Mouse (Mus musculus): ENCODE results near the gene Rassf7.
"Not testable (repeated sequence)": the region's sequence is repeated elsewhere in the genome, so short reads cannot be mapped to it uniquely, and the experiment has no call there.

Gene Rassf7

DNA sequence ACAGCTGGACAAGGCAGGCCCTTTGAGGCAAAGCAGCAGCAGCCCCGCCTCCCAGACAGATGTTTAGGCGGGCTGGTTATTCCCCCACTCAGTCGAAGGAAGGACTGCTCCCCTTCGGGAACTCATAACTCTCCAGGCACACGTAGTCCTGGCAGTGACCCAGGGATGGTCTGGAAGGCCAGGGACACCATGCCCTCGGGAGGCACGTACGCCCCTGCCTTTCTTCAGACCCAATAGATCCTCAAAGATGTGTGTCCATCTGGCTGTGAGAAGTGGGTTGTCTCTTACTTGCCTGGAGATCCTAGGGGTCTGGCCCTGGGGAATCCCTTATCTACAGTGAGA is 6.4 kb downstream of the Rassf7 start:
- DNase-seq (ENCODE audit: low read depth, low spot score) = no peak

DNA sequence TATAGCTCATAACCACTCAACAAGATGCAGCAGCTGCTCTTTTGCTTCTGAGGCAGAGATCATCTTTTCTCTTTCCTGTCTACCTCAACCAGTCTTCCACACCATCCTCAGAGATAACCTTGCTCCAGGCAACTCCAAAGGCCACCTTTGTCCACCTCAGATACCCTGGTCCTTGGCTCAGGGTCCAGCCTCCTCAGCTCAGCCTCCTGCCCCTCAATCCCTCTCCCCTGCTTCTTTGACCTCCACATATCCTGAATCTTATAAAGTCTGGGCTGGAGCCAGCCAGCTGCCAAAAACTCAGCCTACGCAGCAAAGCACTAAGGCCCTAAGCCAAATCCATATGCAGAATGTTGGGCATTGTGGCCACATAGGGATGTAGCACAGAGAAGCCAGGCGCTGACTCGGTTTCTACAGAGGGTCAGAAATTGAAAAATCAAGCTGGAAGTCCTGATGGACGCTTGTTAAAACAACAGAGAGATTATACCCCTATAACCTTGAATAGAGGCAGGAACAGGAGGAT is 7.1 kb downstream of the Rassf7 start:
- no peak for DNase-seq (ENCODE audit: low read depth, low spot score)

GRCm38 (mm10) chr7:141226535-141226934 is 10.9 kb downstream of the Rassf7 start:
- DNase-seq (ENCODE audit: low read depth, low spot score) = no peak

- DNase-seq (ENCODE audit: low read depth, low spot score) = no peak
Observed at GRCm38 (mm10) chr7:141227796-141228195, 12.1 kb downstream of the Rassf7 start.

- DNase-seq (ENCODE audit: low read depth, low spot score) = peak; percentile 89
Observed at GRCm38 (mm10) chr7:141228279-141229067, 12.8 kb downstream of the Rassf7 start, which contains the start of gene Phrf1. Phrf1 (plus strand) TSS chr7:141228784.

- no peak for DNase-seq (ENCODE audit: low read depth, low spot score)
Observed at GRCm38 (mm10) chr7:141229702-141230101, 14.0 kb downstream of the Rassf7 start.

- no peak for DNase-seq (ENCODE audit: low read depth, low spot score)
Observed at GRCm38 (mm10) chr7:141230570-141230969, 14.9 kb downstream of the Rassf7 start.

GRCm38 (mm10) chr7:141231111-141231510 is 15.5 kb downstream of the Rassf7 start:
- DNase-seq (ENCODE audit: low read depth, low spot score) = no peak

DNA sequence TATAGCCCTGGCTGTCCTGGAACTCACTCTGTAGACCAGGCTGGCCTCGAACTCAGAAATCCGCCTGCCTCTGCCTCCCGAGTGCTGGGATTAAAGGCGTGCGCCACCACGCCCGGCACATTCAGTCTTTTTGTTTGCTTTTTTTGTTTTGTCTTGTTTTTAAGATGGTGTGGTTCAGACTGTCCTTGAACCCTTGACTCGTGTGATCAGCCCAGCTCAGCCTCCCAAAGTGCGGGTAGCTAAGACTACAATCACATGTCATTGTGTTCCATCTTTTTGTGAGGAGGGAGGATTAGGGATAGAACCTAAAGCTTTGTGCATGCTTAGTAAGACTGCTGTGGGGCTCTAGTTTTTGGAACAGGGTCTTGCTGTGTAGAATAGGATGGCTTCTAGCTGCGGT is 15.9 kb downstream of the Rassf7 start:
- DNase-seq (ENCODE audit: low read depth, low spot score) = no peak

DNA sequence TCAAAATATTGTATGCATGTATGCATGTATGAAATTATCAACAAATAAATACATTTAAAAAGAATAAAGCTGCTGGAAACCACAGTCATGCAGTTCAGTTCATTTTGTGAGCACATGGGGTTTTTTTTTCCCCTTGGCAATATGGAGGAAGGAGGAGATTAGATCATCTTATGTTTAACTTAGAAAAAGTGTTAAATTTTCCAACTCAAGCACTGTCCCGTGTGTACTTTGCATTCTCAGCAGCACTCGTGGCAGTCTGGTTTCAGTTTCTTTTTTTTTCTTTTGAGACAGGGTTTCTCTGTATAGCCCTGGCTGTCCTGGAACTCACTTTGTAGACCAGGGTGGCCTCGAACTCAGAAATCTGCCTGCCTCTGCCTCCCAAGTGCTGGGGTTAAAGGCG is 34.8 kb downstream of the Rassf7 start:
- not testable (repeated sequence) for DNase-seq (ENCODE audit: low read depth, low spot score)

- DNase-seq (ENCODE audit: low read depth, low spot score) = no peak
Observed at GRCm38 (mm10) chr7:141256159-141256558, 40.5 kb downstream of the Rassf7 start.

DNA sequence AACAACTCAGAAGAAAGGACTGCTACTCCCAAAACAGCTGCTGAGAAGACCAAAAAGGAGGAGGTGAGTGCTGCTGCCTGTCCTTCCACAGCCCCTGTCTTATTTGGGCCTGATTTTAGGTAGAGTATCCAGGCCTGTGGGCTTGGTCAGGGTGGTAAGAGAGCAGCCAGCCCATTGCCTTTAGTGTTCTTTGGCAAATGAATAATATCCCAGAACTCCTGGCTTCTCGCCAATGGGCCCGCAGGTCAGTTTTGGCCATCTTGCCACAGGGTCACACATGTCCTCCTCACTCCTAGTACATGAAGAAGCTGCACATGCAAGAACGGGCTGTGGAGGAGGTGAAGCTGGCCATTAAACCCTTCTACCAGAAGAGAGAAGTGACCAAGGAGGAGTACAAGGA is 45.8 kb downstream of the Rassf7 start:
- no peak for DNase-seq (ENCODE audit: low read depth, low spot score)

DNA sequence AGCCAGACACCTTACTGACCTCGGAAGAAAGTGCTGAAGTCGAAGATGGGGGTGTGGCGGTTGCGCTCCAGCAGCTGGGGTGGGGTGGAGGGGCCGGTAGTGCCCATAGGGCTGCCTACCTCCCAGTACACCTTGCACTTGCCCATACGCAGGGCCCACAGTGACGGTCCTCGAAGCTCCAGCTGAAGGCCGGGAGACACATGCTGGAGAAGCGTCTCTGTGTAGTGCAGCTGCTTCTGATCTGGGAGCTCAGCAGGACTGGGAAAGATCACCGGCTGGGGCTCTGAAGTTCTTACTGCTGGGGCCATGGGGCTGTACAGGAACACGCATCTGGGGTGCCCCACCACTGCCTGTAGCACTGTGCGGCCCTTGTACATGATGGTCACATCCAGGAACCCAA is 48.0 kb downstream of the Rassf7 start:
- DNase-seq (ENCODE audit: low read depth, low spot score) = no peak

GRCm38 (mm10) chr7:141264041-141264700 is 48.5 kb downstream of the Rassf7 start:
- DNase-seq (ENCODE audit: low read depth, low spot score) = no peak

DNA sequence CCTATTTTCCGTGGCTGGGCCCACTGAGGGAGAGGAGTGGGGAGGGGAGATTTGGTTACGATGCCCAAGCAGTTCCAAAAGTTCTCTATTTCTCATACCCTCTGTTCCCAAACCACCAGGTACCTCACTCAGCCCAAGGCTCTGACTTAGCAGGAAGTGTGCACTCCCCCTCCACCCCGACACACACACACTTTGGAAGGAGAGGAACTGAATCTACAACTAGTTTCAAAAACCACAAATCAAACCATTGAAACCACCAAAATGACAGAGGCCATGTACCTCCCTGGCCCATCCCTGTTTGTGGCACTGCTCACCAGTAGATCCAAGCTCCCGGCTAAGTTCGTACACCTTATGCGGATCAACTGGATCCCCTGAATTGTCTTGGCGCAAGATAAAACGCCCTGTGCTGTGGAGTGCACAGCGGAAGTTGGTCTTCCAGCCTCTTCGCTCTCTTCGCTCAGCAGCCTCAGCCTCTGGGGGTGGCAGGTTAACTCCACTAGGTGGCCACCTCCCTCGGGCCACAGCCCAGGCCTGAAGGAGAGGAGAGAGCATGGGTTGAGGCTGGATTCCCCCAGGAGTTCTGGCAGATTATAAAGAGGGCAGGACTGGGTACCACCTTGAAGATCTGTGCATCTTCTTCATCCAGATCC is 49.2 kb downstream of the Rassf7 start:
- DNase-seq (ENCODE audit: low read depth, low spot score) = no peak

- DNase-seq (ENCODE audit: low read depth, low spot score) = no peak
Observed at GRCm38 (mm10) chr7:141265411-141265738, 49.7 kb downstream of the Rassf7 start.

- no peak for DNase-seq (ENCODE audit: low read depth, low spot score)
Observed at GRCm38 (mm10) chr7:141265739-141266561, 50.3 kb downstream of the Rassf7 start, which contains the start of gene Irf7. Irf7 (minus strand) TSS chr7:141266481.
